Mouse (Mus musculus) splenic B cell, adult 2 months (primary cell): ENCODE results near the gene S100a7a.
A peak's percentile ranks its signal among the peaks of the same experiment; 100 is the strongest.

Experiments
- DNase-seq: peaks from one replicate; pipeline ENCODE4 v3.0.0-alpha.2; 2011; ENCODE audit warnings: low read depth, low spot score
- H3K27me3 ChIP-seq: 2 replicates; pipeline ENCODE4 v1.6.1; 2012; ENCODE audit warnings: mild to moderate bottlenecking, low read length, moderate library complexity, mixed read lengths; ENCODE audit not compliant: control insufficient read depth, poor library complexity, insufficient read depth, severe bottlenecking
- H3K36me3 ChIP-seq: 2 replicates; pipeline ENCODE4 v1.6.1; 2012; ENCODE audit warnings: mild to moderate bottlenecking, low read length, moderate library complexity, mixed read lengths; ENCODE audit not compliant: control insufficient read depth, poor library complexity, insufficient read depth, severe bottlenecking

The S100a7a gene

GRCm38 (mm10) chr3:90648981-90649380 is 4.8 kb upstream of the S100a7a start:
- no peak for DNase-seq
- Histone ChIP-seq H3K36me3 (no peaks in the 10 kb centered on the region), H3K27me3 (no peaks in the 10 kb centered on the region; the same call in 1 of the 2 replicates)

GRCm38 (mm10) chr3:90649832-90650231 is 4.0 kb upstream of the S100a7a start:
- no peaks in the 10 kb centered on the region; the same call in 1 of the 2 replicates for H3K27me3 ChIP-seq
- no peak for DNase-seq
- no peaks in the 10 kb centered on the region for H3K36me3 ChIP-seq

GRCm38 (mm10) chr3:90652878-90653508 is 824 bp upstream of the S100a7a start:
- Histone ChIP-seq H3K27me3 (no peaks in the 10 kb centered on the region; the same call in 1 of the 2 replicates), H3K36me3 (no peaks in the 10 kb centered on the region)
- DNase-seq, result peak; percentile 74

- H3K36me3 ChIP-seq, result no peaks in the 10 kb centered on the region
- no peaks in the 10 kb centered on the region for H3K27me3 ChIP-seq
- DNase-seq, result peak; percentile 15
Observed at GRCm38 (mm10) chr3:90657405-90657804, 3.6 kb downstream of the S100a7a start.

GRCm38 (mm10) chr3:90659364-90660044 is 5.7 kb downstream of the S100a7a start:
- Histone ChIP-seq H3K36me3 (no peaks in the 10 kb centered on the region), H3K27me3 (no peaks in the 10 kb centered on the region)
- no peak for DNase-seq

- H3K27me3 ChIP-seq, result no peaks in the 10 kb centered on the region
- no peaks in the 10 kb centered on the region for H3K36me3 ChIP-seq
- peak; percentile 9 for DNase-seq
Observed at GRCm38 (mm10) chr3:90664219-90664618, 10.4 kb downstream of the S100a7a start.

GRCm38 (mm10) chr3:90668846-90669245 is 15.0 kb downstream of the S100a7a start, which contains the start of gene S100a8:
TSS of gene S100a8 (plus strand) at chr3:90668978.
- Histone ChIP-seq H3K27me3 (no peaks in the 10 kb centered on the region), H3K36me3 (no peaks in the 10 kb centered on the region)
- DNase-seq, result no peak

GRCm38 (mm10) chr3:90678656-90679055 is 24.8 kb downstream of the S100a7a start:
- peaks cover 2% of the 10 kb centered on the region; the same call in 1 of the 2 replicates for H3K27me3 ChIP-seq
- no peak for DNase-seq
- H3K36me3 ChIP-seq, result no peaks in the 10 kb centered on the region

- H3K27me3 ChIP-seq, result no peaks in the 10 kb centered on the region
- no peak for DNase-seq
- H3K36me3 ChIP-seq, result no peaks in the 10 kb centered on the region
Observed at GRCm38 (mm10) chr3:90683929-90684328, 30.1 kb downstream of the S100a7a start.

- H3K27me3 ChIP-seq, result no peaks in the 10 kb centered on the region
- H3K36me3 ChIP-seq, result no peaks in the 10 kb centered on the region
- no peak for DNase-seq
Observed at GRCm38 (mm10) chr3:90686835-90687234, 33.0 kb downstream of the S100a7a start.

- Histone ChIP-seq H3K36me3 (no peaks in the 10 kb centered on the region), H3K27me3 (no peaks in the 10 kb centered on the region)
- DNase-seq, result no peak
Observed at GRCm38 (mm10) chr3:90693496-90693895, 39.7 kb downstream of the S100a7a start.

GRCm38 (mm10) chr3:90695613-90696012 is 41.8 kb downstream of the S100a7a start, which contains the start of gene S100a9:
TSS of gene S100a9 (minus strand) at chr3:90695721.
- no peak for DNase-seq
- Histone ChIP-seq H3K27me3 (no peaks in the 10 kb centered on the region), H3K36me3 (no peaks in the 10 kb centered on the region)

GRCm38 (mm10) chr3:90702244-90702643 is 48.4 kb downstream of the S100a7a start:
- H3K36me3 ChIP-seq, result no peaks in the 10 kb centered on the region
- no peak for DNase-seq
- H3K27me3 ChIP-seq, result no peaks in the 10 kb centered on the region
